Mouse (Mus musculus) urinary bladder, postnatal 0 days (tissue): ENCODE data around the gene Ccdc7a. TPM values are rescaled to one million over a fixed set of nuclear protein-coding genes. Genes with fewer than 3 reads are reported as not detected.

ENCODE experiments used
- polyA plus RNA-seq: library from polyadenylated mRNA; unstranded; fragments of >200 nt; fragmentation: Nextera tagmentation; extraction: Ambion mirVana; gene quantifications from 2 replicates; pipeline ENCODE4 v1.2.1, GENCODE M21; 2015

Ccdc7a gene
- polyA plus RNA-seq = not detected in 2 replicates

DNA sequence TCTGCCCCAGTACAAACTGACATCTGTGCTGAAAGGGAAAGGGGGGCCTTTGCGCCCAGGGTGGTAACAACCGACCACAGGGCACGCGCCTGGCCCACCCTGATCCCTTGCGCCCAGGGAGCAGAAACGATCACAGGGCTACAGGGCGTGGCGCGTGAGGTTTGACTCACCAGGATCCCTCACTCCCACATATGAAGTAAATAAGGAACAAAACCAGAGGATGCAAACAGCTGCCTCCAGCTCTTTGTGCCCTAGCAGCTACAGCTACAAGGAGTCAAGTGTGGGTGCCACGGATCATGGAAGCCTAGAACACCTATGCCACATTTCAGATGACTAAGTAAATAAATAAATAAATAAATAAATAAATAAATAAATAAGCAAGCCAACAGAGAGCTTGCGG is at the start of gene Ccdc7a:
TSS of gene Ccdc7a (minus strand) at position 101 of the 400 bp plus-strand sequence.

DNA sequence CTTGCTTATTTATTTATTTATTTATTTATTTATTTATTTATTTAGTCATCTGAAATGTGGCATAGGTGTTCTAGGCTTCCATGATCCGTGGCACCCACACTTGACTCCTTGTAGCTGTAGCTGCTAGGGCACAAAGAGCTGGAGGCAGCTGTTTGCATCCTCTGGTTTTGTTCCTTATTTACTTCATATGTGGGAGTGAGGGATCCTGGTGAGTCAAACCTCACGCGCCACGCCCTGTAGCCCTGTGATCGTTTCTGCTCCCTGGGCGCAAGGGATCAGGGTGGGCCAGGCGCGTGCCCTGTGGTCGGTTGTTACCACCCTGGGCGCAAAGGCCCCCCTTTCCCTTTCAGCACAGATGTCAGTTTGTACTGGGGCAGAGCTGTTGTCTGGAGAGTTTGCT is 1.5 kb upstream of the Ccdc7a start, which contains the start of gene Ccdc7b:
TSS of gene Ccdc7b (plus strand) at position 301 of the 400 bp plus-strand sequence.

DNA sequence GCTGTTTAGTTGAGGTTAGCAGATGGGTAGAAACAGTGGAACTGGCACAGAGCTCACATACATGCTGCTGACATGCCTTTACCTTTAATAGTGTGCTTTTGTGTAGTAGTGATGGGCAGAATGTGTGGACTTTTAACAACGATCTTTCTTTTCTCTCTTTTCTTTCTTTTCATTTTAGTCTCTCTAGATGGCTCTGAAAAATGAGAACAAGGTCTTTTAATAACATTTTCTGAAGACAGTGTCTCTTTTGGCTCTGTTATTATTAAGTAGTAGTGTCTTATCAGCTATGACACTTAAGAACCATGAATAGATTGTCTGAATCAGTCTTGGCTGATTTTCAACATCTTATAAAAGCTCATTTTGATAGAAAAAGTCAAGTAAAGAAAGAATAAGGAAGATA is 266.7 kb downstream of the Ccdc7a start, which contains the start of gene Gm3952:
TSS of gene Gm3952 (minus strand) at position 101 of the 400 bp plus-strand sequence.

DNA sequence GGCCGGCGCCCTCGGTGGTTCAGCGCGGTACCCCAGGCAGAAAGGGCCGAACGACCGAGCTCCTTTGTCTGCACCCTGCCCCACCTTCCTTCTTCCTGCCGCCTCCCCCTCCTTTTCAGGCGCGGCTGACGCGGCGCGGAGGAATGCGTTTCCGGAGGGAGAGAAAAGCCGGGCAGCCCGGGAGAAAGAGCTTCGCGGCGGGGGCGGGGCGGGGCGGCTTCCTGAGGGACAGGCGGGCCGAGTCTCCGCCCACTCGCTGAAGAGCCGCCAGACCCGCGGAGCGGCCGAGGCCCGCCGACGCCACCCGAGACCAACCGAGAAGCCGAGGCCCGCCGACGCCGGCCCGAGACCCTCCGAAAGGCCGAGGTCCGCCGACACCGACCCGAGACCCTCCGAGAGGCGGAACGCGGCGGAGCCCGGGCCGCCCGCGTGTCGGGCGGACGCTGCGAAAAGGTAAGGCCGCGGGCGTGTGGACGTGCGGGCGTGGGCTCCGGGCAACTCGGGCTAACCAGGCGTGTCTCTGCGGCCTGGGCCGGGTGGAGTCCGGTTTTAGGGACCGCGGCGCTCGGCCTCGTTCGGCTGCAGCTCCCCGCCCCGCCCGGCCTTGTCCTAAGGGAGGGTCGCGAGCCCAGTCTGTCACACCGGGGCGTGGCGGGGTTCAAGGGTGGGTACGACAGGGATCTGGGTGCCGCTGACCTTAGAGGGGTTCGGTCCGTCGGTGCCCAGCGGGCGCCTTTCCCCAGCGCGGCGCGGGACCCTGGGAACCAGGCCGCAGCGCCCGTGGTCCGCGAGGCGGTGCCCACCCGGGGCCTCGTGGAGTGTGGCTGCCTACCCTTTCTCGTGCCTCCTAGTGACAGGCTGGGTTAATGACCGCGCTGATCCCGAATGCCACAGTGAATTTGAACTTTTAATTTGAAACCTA is 379.5 kb downstream of the Ccdc7a start, which contains the start of gene Itgb1:
TSS of gene Itgb1 (plus strand) at position 148 of the 922 bp plus-strand sequence.

Other genes with a start within 250 kb of the Ccdc7a start
- not detected in 2 replicates for gene Ccdc7b, start 1.6 kb upstream of the Ccdc7a start, polyA plus RNA-seq
- not detected in 2 replicates for gene Gm10999, start 66.1 kb upstream of the Ccdc7a start, polyA plus RNA-seq
- gene 2610044O15Rik8, start 168.9 kb upstream of the Ccdc7a start, polyA plus RNA-seq = 22.0 and 24.6 TPM in 2 replicates